Mouse (Mus musculus) activated CD4-positive, CD25-positive, alpha-beta regulatory T cell, adult 4 months (primary cell): ENCODE measurements around the gene Dhx32. TPM values are rescaled to one million over a fixed set of nuclear protein-coding genes. Genes with fewer than 3 reads are reported as not detected.
"Not testable (repeated sequence)": the region's sequence is repeated elsewhere in the genome, so short reads cannot be mapped to it uniquely, and the experiment has no call there.

Experiments
- ATAC-seq: one replicate; pipeline ENCODE4 v1.8.0; 2017
- polyA plus RNA-seq, 2 experiments: library from polyadenylated mRNA; unstranded; fragments of 100-300 nt; shearing (Covaris generic); gene quantifications; one replicate each; pipeline ENCODE4 v1.2.1; 2017

Dhx32 gene
- polyA plus RNA-seq, 2 experiments from 2014 or later: 8.3 to 10.4 TPM

DNA sequence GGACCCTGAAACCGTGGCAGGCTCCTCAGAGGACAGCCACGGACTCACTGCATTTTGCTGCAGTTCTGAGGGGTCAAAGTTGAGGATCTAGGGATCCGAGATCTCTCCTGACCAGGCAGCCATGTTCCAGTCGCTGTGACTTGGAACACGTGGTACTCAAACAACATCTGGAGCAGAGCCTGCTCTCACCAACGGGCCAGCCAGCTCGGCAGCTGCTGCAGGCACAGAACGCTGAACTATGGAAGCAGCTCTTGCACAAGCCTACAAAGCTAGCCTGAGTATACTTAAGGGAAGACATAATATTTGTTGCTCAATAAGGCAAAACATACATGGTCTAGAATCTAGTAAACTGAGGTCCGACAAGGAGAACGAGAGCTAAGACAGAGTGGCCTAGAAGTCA lies 57.0 kb downstream of the Dhx32 start:
- no peak for ATAC-seq

DNA sequence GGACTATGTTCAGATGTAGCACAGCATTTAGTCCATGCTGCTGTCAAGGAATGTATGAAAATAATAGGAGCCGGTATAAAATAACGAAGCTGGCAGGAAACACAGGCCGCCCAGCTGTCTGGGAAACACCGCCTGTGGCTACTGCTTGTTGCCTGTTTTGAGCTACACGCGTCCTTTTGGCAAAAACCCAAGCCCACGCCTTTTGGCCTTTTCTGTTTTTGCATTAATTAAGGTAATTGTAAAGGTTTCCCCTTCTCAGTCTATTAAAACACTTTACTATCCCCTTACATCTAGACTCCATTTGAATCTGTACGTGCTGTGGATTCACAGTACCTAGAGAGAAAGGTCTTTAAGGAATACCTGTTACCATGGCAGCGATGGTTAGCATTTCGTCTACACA lies 57.7 kb downstream of the Dhx32 start:
- ATAC-seq: no peak

DNA sequence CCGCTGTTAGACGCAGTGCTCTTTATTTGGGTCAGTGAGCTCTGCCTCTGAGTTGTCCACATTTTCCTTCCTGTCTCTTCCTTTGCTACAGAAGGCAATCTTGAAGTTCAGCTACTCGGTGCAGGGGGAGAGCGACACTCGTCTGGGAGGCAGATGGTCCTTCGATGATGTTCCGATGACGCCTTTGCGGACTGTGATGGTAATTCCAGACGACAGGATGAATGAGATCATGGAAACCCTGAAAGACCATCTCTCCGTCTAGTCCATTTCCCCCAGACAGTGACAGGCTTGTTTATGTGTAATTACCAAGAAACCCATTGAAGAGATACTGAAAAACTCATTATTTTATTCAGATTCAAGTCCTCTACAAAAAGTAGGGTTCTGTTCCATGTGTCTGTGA lies 61.9 kb downstream of the Dhx32 start:
- ATAC-seq: no peak

DNA sequence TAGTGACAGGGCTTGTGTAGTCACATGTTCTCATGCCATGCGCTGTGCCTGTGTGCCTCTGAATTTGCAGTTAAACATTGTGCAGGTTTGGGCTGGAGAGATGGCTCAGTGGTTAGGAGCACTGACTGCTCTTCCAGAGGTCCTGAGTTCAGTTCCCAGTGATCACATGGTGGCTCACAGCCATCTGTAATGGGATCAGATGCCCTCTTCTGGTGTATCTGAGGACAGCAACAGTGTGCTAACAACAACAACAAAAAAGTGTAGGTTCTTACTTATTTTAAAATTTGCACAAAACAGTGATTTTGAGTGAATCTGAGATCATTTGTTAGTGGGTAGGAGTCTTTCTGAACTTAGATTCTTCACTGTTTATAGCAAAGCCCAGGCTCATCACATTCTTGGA lies 63.9 kb downstream of the Dhx32 start:
- ATAC-seq: no peak

DNA sequence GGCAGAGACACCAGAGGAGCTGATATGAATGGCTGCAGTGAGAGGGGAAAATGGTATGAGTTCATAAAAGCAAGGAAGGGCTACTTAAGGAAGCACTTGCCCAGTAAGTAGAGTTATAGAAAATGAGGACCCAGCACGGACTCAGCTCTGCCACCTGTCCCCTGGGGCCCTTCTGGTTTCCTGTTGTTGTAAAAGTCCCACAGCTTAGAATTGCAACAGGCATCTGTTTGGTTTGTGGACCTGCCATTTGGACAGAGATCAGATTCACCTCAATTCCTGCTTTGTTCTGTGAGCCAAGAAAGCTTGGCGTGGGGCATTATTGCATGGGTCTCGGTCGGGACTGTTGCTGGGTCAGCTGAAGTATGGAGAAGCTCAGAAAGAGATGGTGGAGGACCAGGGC lies 67.1 kb downstream of the Dhx32 start:
- no peak for ATAC-seq

DNA sequence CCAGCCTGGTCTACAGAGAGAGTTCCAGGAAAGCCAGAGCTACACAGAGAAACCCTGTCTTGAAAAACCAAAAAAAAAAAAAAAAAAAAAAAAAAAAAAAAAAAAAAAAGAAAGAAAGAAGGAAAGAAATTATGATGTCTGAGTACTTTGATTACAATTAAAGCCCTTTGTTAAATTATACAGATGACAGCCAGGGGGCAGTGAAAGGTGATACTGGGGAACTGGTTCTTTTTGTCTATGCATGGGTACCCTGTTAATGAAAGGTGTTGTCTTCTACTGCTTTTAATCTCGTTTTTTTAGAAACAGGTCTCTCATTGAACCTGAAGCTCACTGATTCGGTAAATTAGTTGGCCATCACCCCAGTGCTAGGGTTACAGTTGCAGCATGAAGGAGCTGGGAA lies 75.2 kb downstream of the Dhx32 start:
- ATAC-seq: no peak

DNA sequence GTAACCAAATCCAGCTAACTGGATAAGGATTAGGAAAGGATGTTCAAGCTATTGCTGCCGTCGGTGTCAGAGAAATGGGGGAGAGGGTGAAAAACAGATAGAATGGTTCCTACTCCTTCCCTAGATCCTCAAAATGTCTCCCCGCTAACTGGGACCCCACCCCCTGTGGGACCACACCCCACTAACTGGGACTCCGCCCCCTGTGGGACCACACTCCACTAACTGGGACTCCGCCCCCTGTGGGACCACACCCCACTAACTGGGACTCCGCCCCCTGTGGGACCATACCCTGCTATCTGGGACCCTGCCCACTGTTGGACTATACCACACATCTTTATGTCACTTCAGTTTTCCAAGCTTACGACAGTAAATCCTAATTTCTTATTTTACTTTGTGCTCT lies 78.6 kb downstream of the Dhx32 start:
- ATAC-seq: no peak

DNA sequence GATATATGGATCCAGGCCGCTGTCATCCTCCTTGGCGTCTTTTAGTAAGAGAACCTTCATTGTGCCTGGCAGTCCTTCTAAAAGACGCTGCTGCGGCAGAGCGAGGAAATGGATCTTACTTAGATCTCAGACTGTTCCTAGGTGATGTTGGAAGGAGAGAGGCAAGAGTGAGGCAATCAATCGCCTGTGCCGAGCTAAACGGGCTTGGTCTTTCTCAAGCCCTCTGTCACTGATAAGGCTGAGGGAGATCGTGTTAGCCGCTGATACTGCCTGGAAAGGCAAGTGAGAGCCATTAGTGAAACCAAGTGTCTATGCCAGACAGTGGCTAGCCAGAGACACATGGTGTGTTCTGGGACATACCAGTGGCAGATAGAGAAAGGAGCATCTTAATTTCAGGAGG lies 80.2 kb downstream of the Dhx32 start:
- no peak for ATAC-seq

DNA sequence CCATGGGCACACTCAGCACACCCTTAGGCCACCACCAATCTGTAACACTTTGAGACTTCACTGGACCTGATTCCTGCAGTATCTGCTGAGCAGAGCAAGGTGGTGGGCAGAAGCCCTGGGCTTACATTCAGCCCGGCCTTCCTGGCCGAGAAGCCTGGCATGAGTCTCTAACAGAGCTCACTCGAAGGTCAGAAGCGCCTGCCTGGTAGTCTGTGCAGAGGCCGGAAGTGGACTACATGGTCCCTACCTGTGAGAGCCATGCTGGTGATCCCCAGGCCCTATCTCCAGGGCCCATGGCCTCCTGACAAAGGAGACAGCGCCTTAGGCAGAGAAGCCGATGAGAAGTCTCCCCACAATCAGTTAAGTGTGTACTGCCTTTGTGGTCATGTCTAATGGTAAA lies 81.2 kb downstream of the Dhx32 start:
- no peak for ATAC-seq

DNA sequence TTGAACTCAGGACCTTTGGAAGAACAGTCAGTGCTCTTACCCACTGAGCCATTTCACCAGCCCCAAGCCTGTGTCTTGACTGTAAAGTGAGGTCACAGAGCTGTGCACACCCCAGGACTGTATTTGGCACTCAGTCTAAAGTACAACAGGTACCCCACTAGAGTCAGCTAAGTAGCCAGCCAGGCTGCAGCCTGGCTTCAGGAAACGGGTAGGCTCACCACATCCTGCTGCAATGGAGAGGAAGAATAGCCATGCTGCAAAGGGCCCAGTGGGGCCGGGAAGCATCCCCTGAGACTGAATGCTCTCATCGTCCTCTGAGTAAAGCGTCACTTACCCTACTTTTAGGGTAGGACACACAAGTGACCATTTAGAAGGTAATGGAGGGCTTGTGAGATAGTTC lies 82.6 kb downstream of the Dhx32 start:
- no peak for ATAC-seq

DNA sequence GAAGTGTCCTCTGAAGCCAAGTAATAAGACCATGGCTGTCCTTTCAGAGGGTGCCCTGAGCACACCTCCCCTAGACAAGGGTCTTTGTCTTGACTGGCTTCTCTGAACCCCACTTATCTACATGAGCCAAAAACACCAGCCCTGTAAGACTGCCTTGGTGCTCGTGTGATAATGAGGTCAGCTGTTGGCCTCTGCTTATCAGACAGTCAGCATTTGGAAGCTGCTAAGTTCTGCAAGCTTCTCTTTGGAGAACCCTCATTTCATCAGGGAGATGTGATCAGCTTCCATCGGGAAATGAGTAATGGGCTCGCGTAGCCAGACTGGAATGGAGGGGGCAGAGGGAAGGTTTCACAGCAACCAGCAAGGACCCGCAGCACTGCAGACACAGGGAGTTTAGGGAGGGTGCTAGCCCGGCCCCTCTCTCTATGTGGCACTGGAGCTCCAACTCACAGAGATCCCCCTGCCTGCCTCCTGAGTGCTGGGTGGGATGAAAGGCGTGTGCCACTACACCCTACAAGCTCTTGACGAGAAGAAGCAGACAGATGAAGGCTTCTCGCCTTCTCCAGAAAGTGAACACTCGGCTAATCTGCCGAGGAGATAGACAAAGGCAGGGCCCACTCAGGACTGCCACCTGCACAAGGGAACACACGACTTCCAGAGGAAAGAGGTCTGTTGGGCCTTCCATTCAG lies 84.4 kb downstream of the Dhx32 start:
- no peak for ATAC-seq

DNA sequence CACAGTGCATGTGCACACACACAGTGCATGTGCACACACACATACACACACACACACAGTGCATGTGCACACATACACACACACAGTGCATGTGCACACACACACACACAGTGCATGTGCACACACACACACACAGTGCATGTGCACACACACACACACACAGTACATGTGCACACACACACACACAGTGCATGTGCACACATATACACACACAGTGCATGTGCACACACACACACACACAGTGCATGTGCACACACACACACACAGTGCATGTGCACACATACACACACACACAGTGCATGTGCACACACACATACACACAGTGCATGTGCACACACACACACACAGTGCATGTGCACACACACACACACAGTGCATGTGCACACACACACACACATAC lies 96.9 kb downstream of the Dhx32 start:
- ATAC-seq: not testable (repeated sequence)

DNA sequence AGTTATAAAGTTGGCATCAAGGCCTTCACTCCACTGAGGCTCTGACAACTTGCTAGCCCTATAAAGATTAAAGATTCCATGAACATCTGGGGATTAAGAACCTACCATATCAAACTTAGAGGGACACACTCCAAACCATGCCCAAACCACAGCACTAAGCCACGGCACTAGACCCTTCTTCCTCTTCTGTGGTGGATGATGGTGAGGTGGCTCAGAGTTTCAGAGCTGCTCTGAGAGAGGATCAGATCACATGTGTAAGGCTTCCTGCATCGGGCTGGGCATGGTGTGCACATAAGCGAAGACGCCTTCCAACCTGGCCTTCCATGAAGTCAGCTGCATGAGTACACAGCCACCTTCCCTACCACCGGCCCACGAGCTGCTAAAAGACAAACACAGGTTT lies 97.8 kb downstream of the Dhx32 start:
- ATAC-seq: no peak

DNA sequence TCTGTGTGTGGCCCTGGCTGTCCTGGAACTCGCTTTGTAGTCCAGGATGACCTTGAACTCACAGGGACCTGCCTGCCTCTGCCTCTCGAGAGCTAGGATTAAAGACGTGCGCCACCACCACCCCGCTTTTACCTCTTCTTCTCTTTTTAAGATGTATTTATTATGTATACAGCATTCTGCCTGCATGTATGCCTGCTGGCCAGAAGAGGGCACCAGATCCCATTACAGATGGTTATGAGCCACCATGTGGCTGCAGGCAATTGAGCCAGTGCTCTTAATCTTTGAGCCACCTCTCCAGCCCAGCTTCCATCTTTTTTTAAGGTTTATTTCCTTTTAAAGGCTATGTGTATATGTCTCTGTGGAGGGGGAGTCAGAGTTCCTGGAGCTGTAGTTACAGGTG lies 98.4 kb downstream of the Dhx32 start:
- ATAC-seq: no peak

DNA sequence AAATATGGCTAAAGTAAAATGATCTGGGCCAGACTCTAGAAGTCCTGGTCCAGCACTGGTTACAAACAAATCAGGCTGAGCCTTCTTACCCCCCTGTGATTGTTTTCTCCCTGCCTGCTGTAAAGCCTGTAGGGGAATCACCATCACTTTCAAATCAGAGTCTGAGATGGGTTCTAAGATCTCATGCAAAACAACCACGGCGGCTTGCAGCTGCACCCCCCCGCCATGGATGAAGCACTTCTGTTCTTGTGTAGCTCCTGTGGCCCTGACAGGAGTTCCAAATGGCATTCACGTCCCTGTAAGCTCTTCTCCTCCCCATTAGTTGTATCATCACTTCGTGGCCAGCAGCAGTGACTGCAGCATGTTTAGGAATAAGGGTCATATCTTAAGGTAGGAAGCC lies 98.9 kb downstream of the Dhx32 start:
- no peak for ATAC-seq

DNA sequence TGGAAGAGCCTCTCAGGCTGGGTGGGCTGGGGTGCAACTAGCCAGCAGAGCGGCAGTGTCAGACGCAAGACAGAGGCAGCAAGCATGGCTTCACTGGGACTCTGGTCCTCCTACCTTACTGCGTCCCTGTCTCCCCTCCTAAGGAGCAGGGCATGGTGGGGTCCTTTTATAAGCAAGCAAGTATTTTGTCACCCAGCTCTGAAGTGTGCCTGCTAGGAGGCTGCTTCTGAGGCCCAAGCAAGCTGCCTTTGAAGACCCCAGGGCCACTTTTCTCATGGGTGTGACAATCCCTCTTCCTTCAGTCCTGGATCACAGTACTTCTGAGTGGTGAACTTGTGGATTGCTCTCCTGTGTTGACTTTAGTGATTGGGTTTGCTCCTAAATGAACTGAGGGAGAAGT lies 102.6 kb downstream of the Dhx32 start, which contains the start of gene Mmp21:
Mmp21 (minus strand) TSS at position 101 of the 400 bp plus-strand sequence.
- no peak for ATAC-seq

DNA sequence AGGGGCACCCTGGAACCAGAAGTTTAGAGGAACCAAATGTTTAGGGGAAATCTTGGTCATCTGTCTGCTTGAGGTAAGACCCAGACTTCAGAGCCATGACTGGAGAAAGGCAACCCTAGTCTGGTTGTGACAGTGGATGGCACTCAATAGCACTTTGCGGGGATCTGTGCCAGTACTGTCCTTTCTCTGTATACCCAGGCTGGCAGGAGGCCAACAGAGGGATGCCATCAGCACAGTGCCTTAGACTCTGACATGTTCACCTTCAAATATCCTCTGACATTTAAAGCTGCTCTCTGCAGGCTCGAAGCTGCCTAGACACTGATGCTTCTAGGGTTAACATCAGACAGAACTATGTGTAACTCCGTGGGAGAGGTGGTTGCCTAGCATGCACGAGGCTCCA lies 103.1 kb downstream of the Dhx32 start:
- ATAC-seq: no peak

DNA sequence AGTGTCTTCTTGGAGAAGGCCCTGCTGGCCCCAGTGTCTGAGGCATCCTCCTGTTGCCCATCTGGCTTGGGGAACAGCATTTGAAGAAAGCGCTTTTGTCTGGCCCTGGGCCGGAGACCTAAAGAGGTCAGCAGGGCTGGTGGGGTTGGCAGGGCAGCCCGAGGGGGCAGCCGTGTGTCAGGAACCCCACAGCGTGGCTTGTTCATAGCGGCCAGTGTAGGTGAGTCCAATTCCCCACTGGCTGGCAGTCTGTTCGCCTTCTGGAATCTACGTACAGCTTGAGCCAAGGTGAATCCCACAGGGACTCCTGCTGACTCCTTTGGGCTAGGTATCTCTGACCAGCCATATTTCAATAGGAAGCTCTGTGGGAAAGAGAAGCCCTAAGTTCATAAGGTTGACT lies 103.8 kb downstream of the Dhx32 start:
- no peak for ATAC-seq

DNA sequence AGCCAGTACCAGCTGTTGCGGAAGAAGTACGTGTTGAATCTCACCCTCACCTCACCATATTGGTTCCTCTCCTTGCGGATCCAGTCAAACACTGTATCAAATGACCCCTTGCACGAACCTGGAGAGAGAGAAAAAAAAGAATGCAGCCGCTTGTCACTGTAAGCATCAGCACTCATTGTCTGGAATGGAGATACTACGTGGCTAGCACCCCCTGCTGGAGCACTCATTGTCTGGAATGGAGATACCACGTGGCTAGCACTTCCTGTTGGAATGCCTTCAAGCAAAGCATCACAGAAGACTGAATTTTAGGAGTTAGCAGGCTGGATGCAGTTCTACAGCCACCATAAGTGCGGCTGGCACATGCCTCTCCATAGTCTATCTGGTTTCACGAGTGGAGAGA lies 106.5 kb downstream of the Dhx32 start:
- ATAC-seq: no peak

Other genes with a start within 250 kb of the Dhx32 start
- not detected for gene Tex36, start 180.6 kb downstream of the Dhx32 start, polyA plus RNA-seq
- gene Edrf1, start 145.2 kb downstream of the Dhx32 start, polyA plus RNA-seq: 10 to 100 TPM; 10.2 to 11.7 TPM
- gene Mmp21, start 102.7 kb downstream of the Dhx32 start, polyA plus RNA-seq: under 1 TPM in 1 of 2 experiments, not detected in 1; 0.33 TPM
- 100 to 1,000 TPM; 196 to 216 TPM for gene Bccip, start 73.4 kb downstream of the Dhx32 start, polyA plus RNA-seq
- gene Uros, start 72.7 kb downstream of the Dhx32 start, polyA plus RNA-seq: 10 to 100 TPM; 22.5 to 36.3 TPM
- gene Fank1, start 5.9 kb downstream of the Dhx32 start, polyA plus RNA-seq: not detected